Mouse (Mus musculus) liver, embryonic 14 days (tissue): Measurements from ENCODE around the gene Zfp182. TPM values are rescaled to one million over a fixed set of nuclear protein-coding genes. Genes with fewer than 3 reads are reported as not detected.

Experiments used
- polyA plus RNA-seq: library from polyadenylated mRNA; depleted of rRNA; stranded (reverse); fragments of >200 nt; gene quantifications from 2 replicates; pipeline ENCODE4 v1.2.3, GENCODE M21; 2012; rRNA removed

Gene Zfp182
- 1.8 and 2.1 TPM in 2 replicates for polyA plus RNA-seq

GRCm38 (mm10) chrX:21061866-21062543 is at the start of gene Zfp182:
Zfp182 (minus strand) TSS chrX:21062316.

GRCm38 (mm10) chrX:21088983-21089866 is 27.1 kb upstream of the Zfp182 start, which contains the start of gene Zfp300:
Zfp300 (minus strand) TSS chrX:21089527.

GRCm38 (mm10) chrX:21068106-21068505 is 6.0 kb upstream of the Zfp182 start, which contains the start of gene Spaca5:
Spaca5 (plus strand) TSS chrX:21068406.

Other genes starting within 250 kb of the Zfp182 start
- gene Timp1, start 192.2 kb downstream of the Zfp182 start, polyA plus RNA-seq: 1.4 and 2.1 TPM in 2 replicates
- gene Syn1, start 141.3 kb downstream of the Zfp182 start, polyA plus RNA-seq: 0.01 and 0.03 TPM in 2 replicates
- 14.6 and 19.4 TPM in 2 replicates for gene Cfp, start 130.8 kb downstream of the Zfp182 start, polyA plus RNA-seq
- gene Elk1, start 111.7 kb downstream of the Zfp182 start, polyA plus RNA-seq: 1.7 and 2.1 TPM in 2 replicates
- gene Uxt, start 100.3 kb downstream of the Zfp182 start, polyA plus RNA-seq: 14.6 and 20.0 TPM in 2 replicates
- not detected in 2 replicates for gene Spaca5, start 6.1 kb upstream of the Zfp182 start, polyA plus RNA-seq
- 0.03 and 0.06 TPM in 2 replicates for gene Zfp300, start 27.2 kb upstream of the Zfp182 start, polyA plus RNA-seq
- gene Ssxa1, start 53.5 kb upstream of the Zfp182 start, polyA plus RNA-seq: not detected in 2 replicates
- not detected in 2 replicates for gene Gm21876, start 113.3 kb upstream of the Zfp182 start, polyA plus RNA-seq